Comparison of ENCODE assay signal across 8 mouse cellular contexts in the genomic region with DNA sequence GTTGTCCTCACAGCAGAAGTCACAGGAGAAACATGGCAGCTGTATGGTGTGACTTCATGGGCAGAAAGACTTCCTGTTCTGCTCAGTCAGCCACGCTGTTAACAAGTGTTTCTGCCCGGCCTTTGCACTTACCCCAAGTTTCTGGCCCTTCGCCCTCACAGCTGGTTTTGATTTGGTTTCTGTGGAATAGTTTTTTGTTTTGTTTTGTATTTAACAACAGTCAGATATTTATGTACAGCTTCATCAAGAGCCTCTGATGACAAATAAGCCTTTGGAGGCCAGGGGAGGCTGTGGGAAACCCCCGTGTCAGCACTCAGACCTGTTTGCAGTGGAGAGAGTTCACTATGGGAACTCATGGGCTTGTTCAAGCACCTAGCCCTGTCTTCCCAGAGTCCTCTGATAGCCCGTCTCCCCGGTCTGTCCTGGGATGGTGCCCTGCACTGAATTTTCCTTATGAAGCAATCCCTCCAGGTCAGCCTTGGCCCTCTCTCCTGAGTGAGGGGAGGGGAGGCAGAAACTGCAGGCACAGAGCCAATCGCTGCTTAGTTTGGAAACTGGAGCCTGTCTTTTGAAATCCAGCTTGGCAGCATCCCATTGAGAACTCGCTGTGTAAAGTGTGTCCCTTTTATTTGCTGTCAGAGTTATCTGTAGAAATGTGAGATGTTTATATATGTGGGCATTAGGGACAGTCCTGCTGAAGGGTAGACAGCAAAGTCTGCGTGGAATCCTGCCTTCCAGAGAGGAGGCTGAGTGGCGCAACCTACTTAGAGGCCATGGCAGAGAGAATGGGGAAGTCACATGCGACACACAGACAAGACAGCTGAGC.
DNase-seq lines count a peak whose midpoint lies in the region; ATAC-seq lines count a peak whose summit lies in the region.

No protein-coding gene starts in this region.

- WGBS in forebrain, embryonic 14.5 days: 47% methylated on average over 11 of the region's 11 CpGs
- WGBS in midbrain, embryonic 16.5 days: 37% methylated on average over 11 of the region's 11 CpGs

- ATAC-seq in forebrain, embryonic 14.5 days: 0 out of 2 replicates have a peak, but pooled peaks have one; percentile 20
- peak; percentile 45; the same call in 1 of the 2 replicates for ATAC-seq in midbrain, embryonic 16.5 days

- H3K27me3 ChIP-seq in forebrain, embryonic 14.5 days (replicated peaks; ENCODE audit: control insufficient read depth, insufficient read depth, low read length): no peaks in the 10 kb centered on the region
- H3K27me3 ChIP-seq in midbrain, embryonic 16.5 days (ENCODE audit: control insufficient read depth, insufficient read depth, low read depth, low read length): no peaks in the 10 kb centered on the region

- H3K4me2 ChIP-seq in forebrain, embryonic 14.5 days (ENCODE audit: low read length): no peak overlapping the region
- H3K4me2 ChIP-seq in midbrain, embryonic 16.5 days (ENCODE audit: low read length): no peak overlapping the region

- 0 out of 2 replicates have a peak overlapping the region, but pooled peaks have one; percentile 11 for H3K27ac ChIP-seq in forebrain, embryonic 14.5 days (ENCODE audit: low read depth, low read length)
- no peak overlapping the region for H3K27ac ChIP-seq in midbrain, embryonic 16.5 days (ENCODE audit: low read length)

- DNase-seq in embryo, embryonic 10.5 days (ENCODE audit: low spot score): peak; percentile 33
- no peak for DNase-seq in embryo, embryonic 9.5 days (ENCODE audit: extremely low spot score)
- peak; percentile 99 for DNase-seq in NIH3T3 (ENCODE audit: low read depth)
- DNase-seq in forebrain, embryonic 14.5 days (ENCODE audit: low spot score): peak; percentile 68
- peak; percentile 82 for DNase-seq in heart, postnatal 4 days
- peak; percentile 41 to 52 for DNase-seq in layer of hippocampus, postnatal 14 days (ENCODE audit: low spot score in 2 of 2)
- peak; percentile 71 to 81 for DNase-seq in urinary bladder, postnatal 4 days (ENCODE audit: low spot score in 2 of 2)

- no peak overlapping the region for H3K9ac ChIP-seq in forebrain, embryonic 14.5 days (ENCODE audit: low read length)
- no peak overlapping the region for H3K9ac ChIP-seq in midbrain, embryonic 16.5 days (ENCODE audit: low read depth, low read length)

- H3K4me1 ChIP-seq in forebrain, embryonic 14.5 days (ENCODE audit: control insufficient read depth, insufficient read depth, low read length): peaks cover 5% of the 10 kb centered on the region; the same call in 1 of the 2 replicates
- peaks cover 9% of the 10 kb centered on the region for H3K4me1 ChIP-seq in midbrain, embryonic 16.5 days (ENCODE audit: control insufficient read depth, insufficient read depth, low read length)

- H3K36me3 ChIP-seq in forebrain, embryonic 14.5 days (ENCODE audit: control insufficient read depth, insufficient read depth, low read length): no peaks in the 10 kb centered on the region
- no peaks in the 10 kb centered on the region for H3K36me3 ChIP-seq in midbrain, embryonic 16.5 days (ENCODE audit: control insufficient read depth, insufficient read depth, low read length)

- H3K9me3 ChIP-seq in forebrain, embryonic 14.5 days (replicated peaks; ENCODE audit: control insufficient read depth, low read length): no peaks in the 10 kb centered on the region
- H3K9me3 ChIP-seq in midbrain, embryonic 16.5 days (replicated peaks; ENCODE audit: control insufficient read depth, low read length, poor library complexity, severe bottlenecking): no peaks in the 10 kb centered on the region

- no peak overlapping the region for H3K4me3 ChIP-seq in forebrain, embryonic 14.5 days (ENCODE audit: low read depth, low read length)
- no peak overlapping the region for H3K4me3 ChIP-seq in midbrain, embryonic 16.5 days (ENCODE audit: low read depth, low read length)
